8 mouse cellular contexts compared by ENCODE assay signal in genomic region chr19:25610015-25610410, GRCm38 (mm10). TPM values are rescaled to one million over a fixed set of nuclear protein-coding genes. Genes with fewer than 3 reads are reported as not detected.
DNase-seq lines count a peak whose midpoint lies in the region; ATAC-seq and TF ChIP-seq lines count a peak whose summit lies in the region.

Gene Dmrt3 (plus strand): TSS chr19:25610301.

- H3K4me3 ChIP-seq in gastrocnemius, adult 2 months: peak within 1 kb of the TSS; percentile 69
- no peak within 1 kb of the TSS for H3K4me3 ChIP-seq in C2C12 (ENCODE audit: insufficient read depth, poor library complexity, severe bottlenecking)
- peak within 1 kb of the TSS; percentile 49 for H3K4me3 ChIP-seq in heart, embryonic 16.5 days (ENCODE audit: low read length)
- H3K4me3 ChIP-seq in midbrain, embryonic 11.5 days (ENCODE audit: low read depth, low read length): peak within 1 kb of the TSS; percentile 36

- intact Hi-C loops in gastrocnemius, adult 2 months (cut with DNase I): no loop called here
- intact Hi-C loops in left cerebral cortex, postnatal 10 days (cut with DNase I): no loop called here

- peaks cover 23% of the 10 kb centered on the region for H3K4me1 ChIP-seq in heart, embryonic 16.5 days (ENCODE audit: control insufficient read depth, insufficient read depth, low read length)
- H3K4me1 ChIP-seq in midbrain, embryonic 11.5 days (ENCODE audit: control insufficient read depth, insufficient read depth, low read length): peaks cover 31% of the 10 kb centered on the region

- H3K79me3 ChIP-seq in C2C12 (ENCODE audit: low read depth): no peaks in the 10 kb centered on the region

- no peaks in the 10 kb centered on the region for H3K79me2 ChIP-seq in C2C12 (ENCODE audit: control insufficient read depth, insufficient read depth)

- DNase-seq in gastrocnemius, adult 2 months: no peak
- no peak for DNase-seq in gastrocnemius, adult 8-10 months (ENCODE audit: low spot score in 2 of 2)
- DNase-seq in midbrain, embryonic 11.5 days (ENCODE audit: low spot score, missing footprints): peak; percentile 94
- no peak for DNase-seq in left cerebral cortex, postnatal 10 days (ENCODE audit: extremely low spot score in 1 of 2, low spot score in 2 of 2)
- no peak for DNase-seq in cerebellum, adult 18-20 months
- no peak for DNase-seq in cerebellum, adult 9-10 months

- peak within 1 kb of the TSS; percentile 6 for H3ac ChIP-seq in C2C12 (ENCODE audit: control insufficient read depth, insufficient read length, low read depth)

- no peaks in the 10 kb centered on the region for H3K9me3 ChIP-seq in heart, embryonic 16.5 days (replicated peaks; ENCODE audit: control insufficient read depth, low read length)
- no peaks in the 10 kb centered on the region for H3K9me3 ChIP-seq in midbrain, embryonic 11.5 days (ENCODE audit: control insufficient read depth, low read length)

- H3K36me3 ChIP-seq in C2C12 (ENCODE audit: control insufficient read depth, insufficient read depth): no peaks in the 10 kb centered on the region
- no peaks in the 10 kb centered on the region for H3K36me3 ChIP-seq in heart, embryonic 16.5 days (ENCODE audit: control insufficient read depth, insufficient read depth)
- H3K36me3 ChIP-seq in midbrain, embryonic 11.5 days (ENCODE audit: control insufficient read depth, insufficient read depth, low read length): no peaks in the 10 kb centered on the region

- WGBS in heart, embryonic 16.5 days: 1% methylated on average over 25 of the region's 29 CpGs
- WGBS in midbrain, embryonic 11.5 days: 1% methylated on average over 22 of the region's 29 CpGs

- ATAC-seq in heart, embryonic 16.5 days (replicated peaks; ENCODE audit: extremely low read depth, insufficient read depth, low FRiP score): no peak
- peak; percentile 38; the same call in 1 of the 2 replicates for ATAC-seq in midbrain, embryonic 11.5 days (ENCODE audit: low FRiP score)

- TF ChIP-seq CTCF in gastrocnemius, adult 2 months (IDR thresholded peaks at IDR 0.05): no peak
- no peak for TF ChIP-seq CTCF in C2C12 (IDR thresholded peaks at IDR 0.05; ENCODE audit: control insufficient read depth, insufficient read depth, insufficient read length)

- peaks cover 65% of the 10 kb centered on the region for H3K27me3 ChIP-seq in C2C12 (ENCODE audit: control insufficient read depth, insufficient read depth, insufficient read length)
- H3K27me3 ChIP-seq in heart, embryonic 16.5 days (ENCODE audit: control insufficient read depth, insufficient read depth, low read length): peaks cover 87% of the 10 kb centered on the region
- peaks cover 98% of the 10 kb centered on the region for H3K27me3 ChIP-seq in midbrain, embryonic 11.5 days (ENCODE audit: control insufficient read depth, insufficient read depth, low read length)

- H3K9ac ChIP-seq in heart, embryonic 16.5 days (ENCODE audit: low read length): no peak within 1 kb of the TSS
- peak within 1 kb of the TSS; percentile 48 for H3K9ac ChIP-seq in midbrain, embryonic 11.5 days (ENCODE audit: low read length)

- peak within 1 kb of the TSS; percentile 63 for H3K4me2 ChIP-seq in heart, embryonic 16.5 days (ENCODE audit: low read depth, low read length)
- peak within 1 kb of the TSS; percentile 64 for H3K4me2 ChIP-seq in midbrain, embryonic 11.5 days

- no peak within 1 kb of the TSS for H3K27ac ChIP-seq in gastrocnemius, adult 2 months
- H3K27ac ChIP-seq in heart, embryonic 16.5 days (ENCODE audit: low read length): no peak within 1 kb of the TSS
- H3K27ac ChIP-seq in midbrain, embryonic 11.5 days (ENCODE audit: low read depth, low read length): no peak within 1 kb of the TSS

TF ChIP-seq in C2C12, 6 proteins besides CTCF, POLR2A, EP300 and RAD21:
- no peak for TF ChIP-seq FOSL1 (IDR thresholded peaks at IDR 0.05; ENCODE audit: insufficient read depth, low read length, poor library complexity, severe bottlenecking)

RNA-seq across cellular contexts. Expression of gene Dmrt3, which starts in this region (rescaled TPM):
- total RNA-seq in gastrocnemius, adult 2 months (2021): not detected
- total RNA-seq in gastrocnemius, adult 8-10 months (2022): not detected
- polyA plus RNA-seq in C2C12 (2012; fragmentation: generic; extraction: Trizol): 0.33 TPM
- 0.14 and 0.28 TPM in 2 replicates for polyA plus RNA-seq in heart, embryonic 16.5 days (2015; fragmentation: Nextera tagmentation; extraction: Ambion mirVana)
- 0.43 and 1.3 TPM in 2 replicates for polyA plus RNA-seq in midbrain, embryonic 11.5 days (2014; fragmentation: Nextera tagmentation; extraction: Ambion mirVana)
- under 1 TPM in 1 of 2 experiments, not detected in 1; 0.19 TPM for total RNA-seq in left cerebral cortex, postnatal 10 days (2021)
